Comparison of ENCODE assay signal across 9 mouse cellular contexts in genomic region chr17:69563165-69563564, GRCm38 (mm10).
DNase-seq lines count a peak whose midpoint lies in the region; ATAC-seq and TF ChIP-seq lines count a peak whose summit lies in the region.
"Had no signal": no experiment of that assay in that cellular context is flagged by ENCODE, and none has a peak within 500 bp of the region (broad histone marks: within the 10 kb centered on the region; RNA-seq: fewer than 3 reads in every experiment).

No protein-coding gene starts in this region.

- H3K36me3 ChIP-seq in kidney, embryonic 15.5 days = no peaks in the 10 kb centered on the region
- H3K36me3 ChIP-seq in limb, embryonic 14.5 days (ENCODE audit: control insufficient read depth, insufficient read depth, low read length) = no peaks in the 10 kb centered on the region
- H3K36me3 ChIP-seq in neural tube, embryonic 15.5 days = no peaks in the 10 kb centered on the region
- H3K36me3 ChIP-seq: limb, embryonic 12.5 days had no signal

- no peaks in the 10 kb centered on the region for H3K27me3 ChIP-seq in kidney, embryonic 15.5 days
- no peaks in the 10 kb centered on the region for H3K27me3 ChIP-seq in limb, embryonic 14.5 days (ENCODE audit: control insufficient read depth, insufficient read depth, low read length)
- no peaks in the 10 kb centered on the region for H3K27me3 ChIP-seq in neural tube, embryonic 15.5 days (replicated peaks)
- H3K27me3 ChIP-seq: limb, embryonic 12.5 days had no signal

- DNase-seq in CD4-positive, CD25-positive, alpha-beta regulatory T cell, adult 2 months (ENCODE audit: low read depth, low spot score) = peak; percentile 0
- DNase-seq in cerebellum, adult 9-10 months = peak; percentile 84
- peak; percentile 26 to 46 for DNase-seq in frontal cortex, postnatal 10 days (ENCODE audit: low spot score in 2 of 2)
- DNase-seq in limb, embryonic 14.5 days (ENCODE audit: low spot score) = peak; percentile 78
- no peak for DNase-seq in natural killer cell, adult 2 months (ENCODE audit: low spot score in 2 of 2)

- no peak overlapping the region for H3K27ac ChIP-seq in kidney, embryonic 15.5 days
- H3K27ac ChIP-seq in limb, embryonic 14.5 days (replicated peaks; ENCODE audit: low read depth, low read length) = no peak overlapping the region
- no peak overlapping the region for H3K27ac ChIP-seq in neural tube, embryonic 15.5 days (replicated peaks)
- H3K27ac ChIP-seq: limb, embryonic 12.5 days had no signal

- no peaks in the 10 kb centered on the region for H3K9me3 ChIP-seq in kidney, embryonic 15.5 days (replicated peaks)
- no peaks in the 10 kb centered on the region for H3K9me3 ChIP-seq in limb, embryonic 14.5 days (ENCODE audit: control insufficient read depth, low read length)
- H3K9me3 ChIP-seq in neural tube, embryonic 15.5 days (replicated peaks) = no peaks in the 10 kb centered on the region
- H3K9me3 ChIP-seq: limb, embryonic 12.5 days had no signal

- H3K4me3 ChIP-seq in kidney, embryonic 15.5 days (replicated peaks) = no peak overlapping the region
- H3K4me3 ChIP-seq in limb, embryonic 14.5 days (replicated peaks; ENCODE audit: low read length) = no peak overlapping the region
- H3K4me3 ChIP-seq in neural tube, embryonic 15.5 days (replicated peaks) = no peak overlapping the region
- H3K4me3 ChIP-seq: limb, embryonic 12.5 days had no signal

- H3K9ac ChIP-seq in kidney, embryonic 15.5 days = no peak overlapping the region
- no peak overlapping the region for H3K9ac ChIP-seq in limb, embryonic 14.5 days (ENCODE audit: low read depth, low read length, severe bottlenecking)
- no peak overlapping the region for H3K9ac ChIP-seq in neural tube, embryonic 15.5 days (replicated peaks)
- H3K9ac ChIP-seq: limb, embryonic 12.5 days had no signal

- no peak for ATAC-seq in CD4-positive, CD25-positive, alpha-beta regulatory T cell, adult 4 months
- ATAC-seq in kidney, embryonic 15.5 days (replicated peaks; ENCODE audit: low FRiP score) = peak; percentile 85
- peak; percentile 50; the same call in 1 of the 2 replicates for ATAC-seq in limb, embryonic 14.5 days (ENCODE audit: low FRiP score, low read depth)
- peak; percentile 88 for ATAC-seq in neural tube, embryonic 15.5 days (ENCODE audit: low FRiP score)

- no peak for TF ChIP-seq POLR2A in limb, embryonic 14.5 days (IDR thresholded peaks at IDR 0.05; ENCODE audit: borderline replicate concordance, extremely low read depth, insufficient read depth, insufficient read length)

- WGBS in kidney, embryonic 15.5 days = 16% methylated on average over 4 of the region's 4 CpGs
- 18% methylated on average over 4 of the region's 4 CpGs for WGBS in limb, embryonic 14.5 days
- WGBS in neural tube, embryonic 15.5 days = 24% methylated on average over 4 of the region's 4 CpGs

- no peaks in the 10 kb centered on the region for H3K4me1 ChIP-seq in kidney, embryonic 15.5 days
- H3K4me1 ChIP-seq in limb, embryonic 14.5 days (ENCODE audit: control insufficient read depth, insufficient read depth, low read length) = no peaks in the 10 kb centered on the region
- no peaks in the 10 kb centered on the region for H3K4me1 ChIP-seq in neural tube, embryonic 15.5 days
- H3K4me1 ChIP-seq: limb, embryonic 12.5 days had no signal

- H3K4me2 ChIP-seq in kidney, embryonic 15.5 days = no peak overlapping the region
- H3K4me2 ChIP-seq in limb, embryonic 14.5 days (replicated peaks; ENCODE audit: low read depth, low read length, severe bottlenecking) = no peak overlapping the region
- no peak overlapping the region for H3K4me2 ChIP-seq in neural tube, embryonic 15.5 days
- H3K4me2 ChIP-seq: limb, embryonic 12.5 days had no signal

Comparison
In these comparisons a context has a peak if more than half of its experiments do, and no peak if none do; other contexts are left out.
1. DNase-seq: peak in CD4-positive, CD25-positive, alpha-beta regulatory T cell, adult 2 months (single experiment), cerebellum, adult 9-10 months (single experiment), frontal cortex, postnatal 10 days (2 of 2) and limb, embryonic 14.5 days (single experiment); none in natural killer cell, adult 2 months (0 of 2).